Mouse (Mus musculus) layer of hippocampus, postnatal 36 days (tissue): ENCODE results near the gene Serpinb7. TPM values are rescaled to one million over a fixed set of nuclear protein-coding genes. Genes with fewer than 3 reads are reported as not detected.

ENCODE experiments used
- DNase-seq, 2 experiments: peaks; one replicate each; pipeline ENCODE4 v3.0.0; 2022
- total RNA-seq, 2 experiments: library from RNA; stranded (reverse); gene quantifications; 2 replicates each; pipeline ENCODE4 v1.2.3; 2021

Gene Serpinb7
- total RNA-seq, 2 experiments from 2014 or later = not detected

- DNase-seq = no peak
These were observed 97.3 kb downstream of the Serpinb7 start for GRCm38 (mm10) chr1:107496789-107497188.

- DNase-seq = no peak
These were observed 102.6 kb downstream of the Serpinb7 start for GRCm38 (mm10) chr1:107502025-107502424.

Other genes starting within 250 kb of the Serpinb7 start
- gene Serpinb3b, start 121.3 kb upstream of the Serpinb7 start, total RNA-seq = not detected
- gene Serpinb3c, start 121.3 kb upstream of the Serpinb7 start, total RNA-seq = not detected
- gene Serpinb11, start 38.5 kb upstream of the Serpinb7 start, total RNA-seq = not detected
- gene Serpinb2, start 111.8 kb downstream of the Serpinb7 start, total RNA-seq = not detected
- 1 to 10 TPM; 1.8 to 2.7 TPM for gene Serpinb8, start 190.4 kb downstream of the Serpinb7 start, total RNA-seq